Mouse (Mus musculus): ENCODE measurements around the gene Cfd. TPM values are rescaled to one million over a fixed set of nuclear protein-coding genes. Genes with fewer than 3 reads are reported as not detected.

Gene Cfd
- total RNA-seq, 2 experiments from 2014 or later, result 316 to 348 TPM

GRCm38 (mm10) chr10:79917532-79918100, 27.0 kb downstream of the Cfd start:
- no peak for DNase-seq

GRCm38 (mm10) chr10:79918231-79919078, 27.8 kb downstream of the Cfd start:
- DNase-seq, result no peak

- no peak for DNase-seq
Observed at GRCm38 (mm10) chr10:79919251-79919849, 28.7 kb downstream of the Cfd start.

GRCm38 (mm10) chr10:79920056-79920890, 29.6 kb downstream of the Cfd start:
- DNase-seq, result no peak

GRCm38 (mm10) chr10:79920958-79921535, 30.4 kb downstream of the Cfd start, which contains the start of gene R3hdm4:
Gene R3hdm4 (minus strand): TSS chr10:79921208.
- DNase-seq, result no peak

GRCm38 (mm10) chr10:79921572-79921971, 30.9 kb downstream of the Cfd start:
- DNase-seq, result no peak

GRCm38 (mm10) chr10:79924998-79925784, 34.5 kb downstream of the Cfd start:
- DNase-seq, result peak; percentile 95

- DNase-seq, result no peak
Observed at GRCm38 (mm10) chr10:79925785-79926490, 35.3 kb downstream of the Cfd start.

GRCm38 (mm10) chr10:79926491-79927323, 36.1 kb downstream of the Cfd start, which contains the start of gene Arid3a:
Gene Arid3a (plus strand): TSS chr10:79927043.
- DNase-seq, result peak; percentile 93

- peak; percentile 70 for DNase-seq
Observed at GRCm38 (mm10) chr10:79927324-79928029, 36.8 kb downstream of the Cfd start.

GRCm38 (mm10) chr10:79928030-79928694, 37.5 kb downstream of the Cfd start:
- peak; percentile 71 for DNase-seq

- no peak for DNase-seq
Observed at GRCm38 (mm10) chr10:79928907-79929701, 38.5 kb downstream of the Cfd start.

- DNase-seq, result peak; percentile 36
Observed at GRCm38 (mm10) chr10:79929967-79930825, 39.5 kb downstream of the Cfd start.

GRCm38 (mm10) chr10:79930826-79931186, 40.2 kb downstream of the Cfd start:
- DNase-seq, result no peak

- no peak for DNase-seq
Observed at GRCm38 (mm10) chr10:79931797-79932196, 41.1 kb downstream of the Cfd start.

GRCm38 (mm10) chr10:79932736-79933135, 42.1 kb downstream of the Cfd start:
- DNase-seq, result peak; percentile 63

All from adrenal gland, postnatal 10 days (tissue).